Mouse (Mus musculus) lung, adult 2 months (tissue): Measurements from ENCODE around the gene Vmn1r229.

ENCODE experiments used
- CTCF ChIP-seq: fragments of 200-500 bp; IDR thresholded peaks from 2 replicates; pipeline ENCODE4 v1.5.1; 2011; ENCODE audit warnings: mild to moderate bottlenecking, low read length, control low read depth; ENCODE audit not compliant: insufficient read depth
- POLR2A ChIP-seq: fragments of 200-500 bp; IDR thresholded peaks from 2 replicates; pipeline ENCODE4 v1.6.1; 2011; ENCODE audit warnings: low read depth, mild to moderate bottlenecking, control low read depth, low read length, borderline replicate concordance; ENCODE audit errors: extremely low read depth

DNA sequence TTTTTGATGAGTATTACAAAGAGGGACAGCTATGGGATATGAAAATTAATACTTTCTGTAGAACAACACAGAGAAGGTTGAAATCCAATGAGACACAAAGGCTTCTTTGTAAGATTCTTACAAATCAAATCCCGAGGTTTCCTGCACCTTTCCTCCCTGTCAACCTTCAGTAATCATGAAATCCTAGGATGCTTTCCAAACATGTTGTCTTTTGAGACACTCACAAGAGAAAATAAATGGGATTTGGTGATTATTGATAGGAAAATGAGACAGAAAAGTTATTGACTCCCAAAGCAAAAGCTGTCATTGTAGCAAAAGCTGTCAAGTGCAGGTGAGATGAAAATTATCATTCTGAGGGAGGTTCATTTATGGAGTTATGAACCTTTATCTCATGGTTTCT is at the start of gene Vmn1r229:
- TF ChIP-seq CTCF (no peak), POLR2A (no peak)
